Mouse (Mus musculus) limb, embryonic 14.5 days (tissue): Measurements from ENCODE around the gene Cldn14. TPM values are rescaled to one million over a fixed set of nuclear protein-coding genes. Genes with fewer than 3 reads are reported as not detected.
A peak's percentile ranks its signal among the peaks of the same experiment; 100 is the strongest.

Experiments used
- ATAC-seq: fragments of 200-750 bp; cut with Nextera tagmentation; 2 replicates; pipeline ENCODE4 v1.8.0; 2017; ENCODE audit warnings: low read depth, moderate number of reproducible peaks, moderate TSS enrichment; ENCODE audit not compliant: low FRiP score
- DNase-seq: peaks from one replicate; pipeline ENCODE4 v3.0.0-alpha.2; 2015; ENCODE audit warnings: low spot score
- H3K27ac ChIP-seq: fragments of 300-500 bp; sonication (generic); replicated peaks from 2 replicates; pipeline ENCODE4 v1.5.1; 2014; ENCODE audit warnings: low read depth, mild to moderate bottlenecking, low read length, moderate library complexity, mixed read lengths
- H3K27me3 ChIP-seq: fragments of 300-500 bp; sonication (generic); 2 replicates; pipeline ENCODE4 v1.6.1; 2014; ENCODE audit warnings: low read length, mixed read lengths; ENCODE audit not compliant: control insufficient read depth, insufficient read depth
- H3K36me3 ChIP-seq: fragments of 300-500 bp; sonication (generic); 2 replicates; pipeline ENCODE4 v1.6.1; 2014; ENCODE audit warnings: mild to moderate bottlenecking, low read length, moderate library complexity, mixed read lengths; ENCODE audit not compliant: control insufficient read depth, insufficient read depth
- H3K4me1 ChIP-seq: fragments of 300-500 bp; sonication (generic); 2 replicates; pipeline ENCODE4 v1.6.1; 2014; ENCODE audit warnings: antibody characterized with exemption, low read length, mixed read lengths; ENCODE audit not compliant: control insufficient read depth, insufficient read depth
- H3K4me2 ChIP-seq: fragments of 300-500 bp; sonication (generic); replicated peaks from 2 replicates; pipeline ENCODE4 v1.6.1; 2014; ENCODE audit warnings: low read depth, mild to moderate bottlenecking, low read length, moderate library complexity; ENCODE audit not compliant: severe bottlenecking
- H3K4me3 ChIP-seq: fragments of 300-500 bp; sonication (generic); replicated peaks from 2 replicates; pipeline ENCODE4 v1.5.1; 2014; ENCODE audit warnings: low read length
- H3K9ac ChIP-seq: fragments of 300-500 bp; sonication (generic); 2 replicates; pipeline ENCODE4 v1.6.1; 2014; ENCODE audit warnings: mild to moderate bottlenecking, low read depth, low read length, moderate library complexity; ENCODE audit not compliant: severe bottlenecking
- H3K9me3 ChIP-seq: fragments of 300-500 bp; sonication (generic); 2 replicates; pipeline ENCODE4 v1.6.1; 2016; ENCODE audit warnings: low read length; ENCODE audit not compliant: control insufficient read depth
- POLR2A ChIP-seq: fragments of 200-500 bp; IDR thresholded peaks from 2 replicates; pipeline ENCODE4 v1.8.0; 2012; ENCODE audit warnings: inconsistent platforms, mild to moderate bottlenecking, moderate library complexity, borderline replicate concordance; ENCODE audit not compliant: insufficient read depth, insufficient read length; ENCODE audit errors: extremely low read depth
- WGBS: fragments of 180-500 bp; shearing (Covaris S2); extraction: QIAGEN DNeasy Blood & Tissue Kit; methylation state at CpG from one replicate; pipeline ENCODE4 v1.1.7; 2014; 5-methylcytosine and 5-hydroxymethylcytosine counted together
- polyA plus RNA-seq, 2 experiments: library from polyadenylated mRNA; depleted of rRNA in 1 of 2; stranded (reverse) in 1 of 2; unstranded in 1 of 2; fragments of >200 nt; fragmentation: Nextera tagmentation in 1 of 2; extraction: Ambion mirVana in 1 of 2; gene quantifications; 2 replicates each; pipeline versions ENCODE4 v1.2.1 to v1.2.3; 2012 to 2014

Cldn14 gene
- polyA plus RNA-seq, 2 experiments = not detected

DNA sequence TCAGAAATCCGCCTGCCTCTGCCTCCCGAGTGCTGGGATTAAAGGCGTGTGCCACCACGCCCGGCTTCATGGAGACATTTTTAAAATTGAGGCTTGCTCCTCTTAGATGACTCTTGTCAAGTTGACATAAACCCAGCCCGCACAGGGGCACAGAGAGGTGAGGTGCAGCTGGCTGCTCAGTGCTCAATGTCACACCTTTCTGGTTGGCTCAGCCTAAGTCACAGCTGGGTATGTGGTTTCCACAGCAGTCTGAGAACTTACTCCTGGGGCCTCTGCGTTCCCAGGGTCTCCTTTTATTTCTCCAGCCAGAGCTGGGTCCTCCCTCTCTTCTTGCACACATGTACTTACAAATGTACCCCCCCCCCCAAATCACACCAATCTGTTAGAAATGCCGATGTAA, 100.4 kb downstream of the Cldn14 start:
- TF ChIP-seq POLR2A = no peak
- peaks cover 20% of the 10 kb centered on the region for H3K36me3 ChIP-seq
- DNase-seq (no peak), ATAC-seq (no peak)
- no peak overlapping the region for H3K9ac ChIP-seq
- WGBS = 91% methylated on average over 8 of the region's 8 CpGs
- no peak overlapping the region for H3K4me3 ChIP-seq
- H3K27me3 ChIP-seq = no peaks in the 10 kb centered on the region
- H3K9me3 ChIP-seq = no peaks in the 10 kb centered on the region
- no peak overlapping the region for H3K4me2 ChIP-seq
- H3K4me1 ChIP-seq = no peaks in the 10 kb centered on the region
- H3K27ac ChIP-seq = no peak overlapping the region

DNA sequence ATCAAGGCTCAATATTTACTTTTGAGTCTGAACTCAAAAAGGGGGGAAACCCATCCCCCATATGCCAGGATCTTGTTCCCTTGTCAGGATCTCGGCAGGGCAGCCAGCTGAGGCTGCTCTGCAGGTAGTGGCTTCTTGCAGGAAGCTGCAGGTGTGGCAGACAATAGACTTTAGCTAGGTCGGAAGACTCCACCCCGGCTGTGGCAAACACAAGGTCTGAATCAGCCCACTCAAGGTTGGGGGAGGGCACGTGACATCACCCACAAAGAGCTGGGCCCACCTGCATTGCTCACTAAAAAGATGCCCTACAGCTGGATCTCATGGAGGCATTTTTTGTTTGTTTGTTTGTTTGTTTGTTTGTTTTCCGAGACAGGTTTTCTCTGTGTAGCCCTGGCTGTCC, 100.9 kb downstream of the Cldn14 start:
- Histone ChIP-seq H3K9ac (no peak overlapping the region), H3K27ac (no peak overlapping the region), H3K4me2 (no peak overlapping the region), H3K36me3 (peaks cover 22% of the 10 kb centered on the region), H3K9me3 (no peaks in the 10 kb centered on the region), H3K4me1 (no peaks in the 10 kb centered on the region), H3K4me3 (no peak overlapping the region), H3K27me3 (no peaks in the 10 kb centered on the region)
- DNase-seq = no peak
- no peak for TF ChIP-seq POLR2A
- WGBS = 76% methylated on average over 5 of the region's 5 CpGs
- ATAC-seq = no peak

DNA sequence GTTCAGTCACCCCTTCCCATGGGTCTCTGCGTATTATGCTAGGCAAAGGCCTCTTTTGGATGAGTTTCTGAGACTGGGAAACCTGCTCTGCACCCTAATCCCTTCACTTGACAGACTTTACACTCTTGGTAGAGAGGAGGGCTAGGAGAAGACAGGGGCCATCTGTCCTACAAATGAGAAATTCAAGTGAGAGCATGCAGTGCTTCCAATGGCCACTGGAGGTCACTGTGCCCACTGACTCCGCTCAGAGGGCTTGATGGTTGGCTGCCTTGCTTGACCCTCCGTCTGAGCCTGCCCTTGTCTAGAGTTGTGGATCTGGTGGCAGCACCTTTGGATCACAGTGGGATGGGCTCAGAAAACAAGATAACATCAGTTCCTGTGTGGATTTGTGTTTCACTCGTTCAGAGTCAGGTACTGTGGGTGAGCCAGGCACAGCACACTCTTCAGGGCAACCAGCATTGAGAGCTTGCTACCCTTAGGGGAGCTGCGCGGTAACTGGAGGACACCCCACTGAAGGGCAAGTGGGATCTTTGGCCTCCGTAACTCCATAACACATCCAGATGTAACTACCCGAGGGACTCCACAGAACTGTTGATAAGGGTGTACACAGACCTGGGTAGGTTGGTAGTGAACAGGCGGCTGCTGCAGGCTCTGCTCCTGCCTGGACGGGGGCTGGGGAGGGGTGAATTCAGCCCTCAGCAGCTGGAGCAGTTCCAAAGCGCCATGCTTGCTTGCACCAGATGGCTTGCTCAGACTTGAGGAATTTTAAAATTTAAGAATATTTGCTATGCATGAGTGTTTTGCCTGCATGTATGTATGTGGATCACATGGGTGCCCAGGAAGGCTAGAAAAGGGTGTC, 102.3 kb downstream of the Cldn14 start:
- no peak overlapping the region for H3K27ac ChIP-seq
- TF ChIP-seq POLR2A = no peak
- no peaks in the 10 kb centered on the region for H3K4me1 ChIP-seq
- 0 out of 2 replicates have a peak overlapping the region, but pooled peaks have one; percentile 5 for H3K9ac ChIP-seq
- peak; percentile 42 for ATAC-seq
- peaks cover 34% of the 10 kb centered on the region for H3K36me3 ChIP-seq
- no peak overlapping the region for H3K4me2 ChIP-seq
- 59% methylated on average over 11 of the region's 11 CpGs for WGBS
- peak; percentile 68 for DNase-seq
- no peak overlapping the region for H3K4me3 ChIP-seq
- no peaks in the 10 kb centered on the region for H3K27me3 ChIP-seq
- no peaks in the 10 kb centered on the region for H3K9me3 ChIP-seq

DNA sequence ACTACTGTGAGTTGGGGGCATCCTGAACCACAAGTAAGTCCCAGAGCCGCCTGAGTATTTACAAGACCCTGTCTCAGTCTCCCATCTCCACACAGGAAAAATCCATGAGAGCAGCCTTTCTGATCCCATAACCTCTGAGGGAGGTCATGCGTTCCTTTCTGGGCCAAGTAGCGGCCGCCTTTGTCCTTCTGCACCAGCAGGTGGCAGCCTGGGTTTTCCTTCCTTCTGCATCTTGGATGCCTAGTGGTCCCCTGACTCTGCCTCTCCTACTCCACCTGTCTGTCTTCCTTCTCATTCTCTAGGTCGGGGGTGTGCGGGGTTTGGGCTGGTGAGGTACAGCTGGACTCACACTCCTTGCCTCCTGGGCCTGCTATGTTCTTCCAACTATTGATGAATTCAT, 105.6 kb downstream of the Cldn14 start:
- no peak overlapping the region for H3K4me3 ChIP-seq
- H3K9me3 ChIP-seq = no peaks in the 10 kb centered on the region
- H3K27ac ChIP-seq = no peak overlapping the region
- peaks cover 48% of the 10 kb centered on the region for H3K36me3 ChIP-seq
- H3K27me3 ChIP-seq = no peaks in the 10 kb centered on the region
- DNase-seq (no peak), ATAC-seq (no peak)
- no peak for TF ChIP-seq POLR2A
- no peak overlapping the region for H3K9ac ChIP-seq
- H3K4me2 ChIP-seq = no peak overlapping the region
- WGBS = 80% methylated on average over 6 of the region's 6 CpGs
- no peaks in the 10 kb centered on the region for H3K4me1 ChIP-seq

DNA sequence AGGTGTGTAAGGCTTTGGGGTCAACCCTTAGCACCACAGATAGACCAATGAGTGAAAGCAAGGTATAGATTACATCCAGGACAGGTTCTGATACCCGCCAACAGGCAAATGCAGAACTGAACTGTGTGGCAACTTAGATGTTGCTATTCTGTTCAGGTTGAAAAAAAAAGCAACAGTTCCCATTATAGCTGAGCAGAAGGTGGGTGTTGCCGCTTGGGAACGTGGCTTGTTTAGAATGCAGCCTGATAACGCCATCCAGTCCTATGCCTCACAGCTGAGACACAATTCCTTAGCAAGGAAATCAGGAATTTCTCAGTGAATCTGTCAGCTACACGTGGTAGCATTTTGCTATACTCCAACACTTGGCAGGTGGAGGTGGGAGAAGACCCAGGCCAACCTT, 115.4 kb downstream of the Cldn14 start:
- Histone ChIP-seq H3K27me3 (no peaks in the 10 kb centered on the region), H3K27ac (no peak overlapping the region), H3K4me2 (no peak overlapping the region), H3K4me1 (no peaks in the 10 kb centered on the region), H3K4me3 (no peak overlapping the region), H3K9me3 (no peaks in the 10 kb centered on the region), H3K36me3 (peaks cover 54% of the 10 kb centered on the region), H3K9ac (no peak overlapping the region)
- TF ChIP-seq POLR2A = no peak
- WGBS = 89% methylated on average over 5 of the region's 5 CpGs
- DNase-seq (no peak), ATAC-seq (0 out of 2 replicates have a peak, but pooled peaks have one; percentile 6)
